Mouse (Mus musculus): ENCODE measurements around the gene Kbtbd8. TPM values are rescaled to one million over a fixed set of nuclear protein-coding genes. Genes with fewer than 3 reads are reported as not detected.

The Kbtbd8 gene
- 1.8 and 2.3 TPM in 2 replicates for polyA plus RNA-seq (2016; fragmentation: Nextera tagmentation; extraction: Ambion mirVana)

DNA sequence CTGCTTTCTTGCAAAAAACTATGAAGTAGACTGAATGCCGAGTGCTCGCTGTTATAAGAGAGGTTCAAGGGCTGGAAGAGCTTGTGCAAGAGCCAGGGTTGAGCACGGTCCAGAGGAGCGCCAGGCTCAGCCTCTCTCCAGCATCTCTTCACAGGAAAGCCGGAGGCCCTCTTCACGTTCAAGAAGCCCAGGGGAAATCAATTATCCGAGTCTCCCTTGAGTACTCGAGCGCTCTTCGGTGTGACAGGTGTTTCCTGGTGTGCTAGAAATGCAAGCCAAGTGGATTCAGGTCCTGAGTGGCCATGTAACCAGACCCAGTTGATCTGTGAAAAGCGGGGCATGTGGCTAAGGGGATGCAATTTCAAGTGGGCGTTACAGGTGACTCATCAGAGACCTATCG lies at the start of gene Kbtbd8:
Kbtbd8 (plus strand) TSS at position 295 of the 400 bp plus-strand sequence.
- no peaks in the 10 kb centered on the region for H3K36me3 ChIP-seq
- peak within 1 kb of the TSS; percentile 73 for H3K9ac ChIP-seq
- WGBS: 20% methylated on average over 13 of the region's 13 CpGs
- no peak for ATAC-seq (ENCODE audit: insufficient number of reproducible peaks, low FRiP score)
- H3K4me1 ChIP-seq (replicated peaks): peaks cover 11% of the 10 kb centered on the region
- 0 out of 2 replicates have a peak, but pooled peaks cover 3% of the 10 kb centered on the region for H3K27me3 ChIP-seq (replicated peaks)
- H3K9me3 ChIP-seq (replicated peaks): no peaks in the 10 kb centered on the region
- H3K27ac ChIP-seq (ENCODE audit: poor library complexity, severe bottlenecking): peak within 1 kb of the TSS; percentile 46
- H3K4me3 ChIP-seq: peak within 1 kb of the TSS; percentile 78
- H3K4me2 ChIP-seq: peak within 1 kb of the TSS; percentile 73

DNA sequence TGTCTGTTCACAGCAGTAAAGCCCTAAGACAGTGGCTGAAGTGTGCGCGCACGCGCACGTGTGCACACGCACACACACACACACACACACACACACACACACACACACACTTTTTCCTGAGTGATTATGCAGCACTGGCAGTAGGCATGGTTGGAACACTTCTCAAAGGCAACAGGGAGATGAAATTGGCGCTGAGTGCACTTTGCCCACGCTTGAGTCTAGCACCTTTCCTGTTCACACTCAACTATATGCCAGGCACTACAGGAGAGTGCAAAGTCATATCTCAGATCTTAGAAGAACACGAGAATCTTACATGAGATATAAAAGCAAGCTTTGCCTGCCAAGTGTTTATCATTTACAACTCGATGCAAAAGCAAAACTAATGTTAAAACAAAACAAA lies 47.3 kb upstream of the Kbtbd8 start:
- no peaks in the 10 kb centered on the region for H3K36me3 ChIP-seq
- no peak overlapping the region for H3K9ac ChIP-seq
- no peak overlapping the region for H3K27ac ChIP-seq (ENCODE audit: poor library complexity, severe bottlenecking)
- 81% methylated on average over 10 of the region's 10 CpGs for WGBS
- ATAC-seq (ENCODE audit: insufficient number of reproducible peaks, low FRiP score): no peak
- no peaks in the 10 kb centered on the region for H3K27me3 ChIP-seq (replicated peaks)
- no peaks in the 10 kb centered on the region for H3K4me1 ChIP-seq (replicated peaks)
- no peak overlapping the region for H3K4me3 ChIP-seq
- no peak overlapping the region for H3K4me2 ChIP-seq
- 0 out of 2 replicates have a peak, but pooled peaks cover 4% of the 10 kb centered on the region for H3K9me3 ChIP-seq (replicated peaks)

DNA sequence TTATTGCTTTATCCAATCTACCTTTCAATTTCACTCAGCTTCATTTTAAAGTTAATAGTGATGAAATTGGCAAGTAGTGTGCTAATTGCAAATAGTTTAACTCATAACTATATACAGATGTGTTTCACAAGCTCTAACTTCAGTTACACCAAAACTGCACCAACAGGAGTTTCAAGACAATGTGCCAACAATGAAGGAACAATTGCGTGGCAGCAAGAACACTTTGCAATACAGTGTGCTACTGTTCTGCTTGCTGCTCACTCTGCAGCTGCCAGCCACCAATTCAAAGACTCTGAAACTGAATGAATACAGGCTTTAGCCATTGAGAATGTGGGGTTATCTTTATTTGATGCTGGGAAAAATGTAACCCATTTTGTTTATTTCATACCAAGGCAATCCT lies 31.8 kb upstream of the Kbtbd8 start:
- no peak overlapping the region for H3K4me3 ChIP-seq
- no peaks in the 10 kb centered on the region for H3K9me3 ChIP-seq (replicated peaks)
- no peak overlapping the region for H3K9ac ChIP-seq
- no peak overlapping the region for H3K4me2 ChIP-seq
- H3K36me3 ChIP-seq: no peaks in the 10 kb centered on the region
- no peaks in the 10 kb centered on the region for H3K27me3 ChIP-seq (replicated peaks)
- 79% methylated on average over 1 of the region's 1 CpGs for WGBS
- no peaks in the 10 kb centered on the region for H3K4me1 ChIP-seq (replicated peaks)
- H3K27ac ChIP-seq (ENCODE audit: poor library complexity, severe bottlenecking): no peak overlapping the region
- no peak for ATAC-seq (ENCODE audit: insufficient number of reproducible peaks, low FRiP score)

DNA sequence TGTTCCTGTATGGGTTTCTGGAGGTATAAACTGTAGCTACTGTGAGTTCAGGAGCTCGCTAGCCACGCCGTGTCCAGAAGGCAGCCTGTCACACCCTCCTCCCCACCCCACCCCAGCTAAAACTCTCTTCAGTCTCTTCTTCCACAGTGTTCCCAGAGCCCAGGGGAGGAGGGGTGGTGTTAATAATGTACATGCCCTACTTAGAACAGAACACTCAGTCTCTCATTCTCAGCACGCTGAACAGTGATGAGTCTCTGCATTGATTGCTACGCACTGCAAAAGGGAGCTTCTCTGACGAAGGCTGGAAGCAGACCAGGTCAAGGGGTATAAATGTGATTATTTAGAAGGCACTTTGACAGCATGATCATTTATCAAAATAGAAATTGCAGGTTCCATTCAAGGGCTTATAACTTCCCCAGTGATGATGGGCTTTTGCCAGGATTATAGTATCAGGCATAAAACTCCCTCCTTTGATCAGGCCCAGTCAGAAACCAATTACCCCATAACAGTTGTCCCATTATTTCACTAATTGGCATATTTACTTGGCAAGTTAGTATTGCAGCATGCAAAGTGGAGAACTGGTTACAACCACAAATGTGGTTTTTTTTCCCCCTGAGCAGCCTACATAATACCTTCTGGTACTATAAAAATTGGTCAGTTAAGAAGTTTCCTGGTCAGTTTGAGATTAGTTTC lies 29.7 kb upstream of the Kbtbd8 start:
- no peak for ATAC-seq (ENCODE audit: insufficient number of reproducible peaks, low FRiP score)
- WGBS: 84% methylated on average over 6 of the region's 6 CpGs
- Histone ChIP-seq H3K4me1 (replicated peaks) (no peaks in the 10 kb centered on the region), H3K9ac (no peak overlapping the region), H3K27ac (ENCODE audit: poor library complexity, severe bottlenecking) (no peak overlapping the region), H3K36me3 (no peaks in the 10 kb centered on the region), H3K4me2 (no peak overlapping the region), H3K9me3 (replicated peaks) (no peaks in the 10 kb centered on the region), H3K27me3 (replicated peaks) (no peaks in the 10 kb centered on the region), H3K4me3 (no peak overlapping the region)

DNA sequence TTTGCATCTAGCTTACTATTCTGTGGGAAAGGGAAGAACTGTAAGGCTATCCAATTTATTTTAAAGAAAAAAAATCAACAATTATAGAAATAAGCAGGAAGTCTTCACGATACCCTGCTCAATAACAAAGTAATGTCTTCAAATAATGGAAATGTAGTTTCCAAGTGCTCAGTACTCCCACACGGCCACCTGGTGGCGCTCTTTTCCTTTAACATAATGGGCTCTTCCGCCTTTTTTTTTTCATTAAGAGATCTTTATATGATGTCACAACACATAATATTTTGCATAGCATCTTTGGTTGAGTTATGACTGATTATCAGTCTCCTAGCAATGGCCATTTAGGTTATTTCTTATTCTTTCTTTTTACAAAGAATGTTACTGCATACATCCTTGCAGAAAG lies 29.0 kb upstream of the Kbtbd8 start:
- Histone ChIP-seq H3K36me3 (no peaks in the 10 kb centered on the region), H3K27me3 (replicated peaks) (no peaks in the 10 kb centered on the region), H3K27ac (ENCODE audit: poor library complexity, severe bottlenecking) (no peak overlapping the region), H3K9ac (no peak overlapping the region), H3K4me2 (no peak overlapping the region), H3K4me3 (no peak overlapping the region), H3K9me3 (replicated peaks) (no peaks in the 10 kb centered on the region), H3K4me1 (replicated peaks) (no peaks in the 10 kb centered on the region)
- 43% methylated on average over 4 of the region's 4 CpGs for WGBS
- no peak for ATAC-seq (ENCODE audit: insufficient number of reproducible peaks, low FRiP score)

DNA sequence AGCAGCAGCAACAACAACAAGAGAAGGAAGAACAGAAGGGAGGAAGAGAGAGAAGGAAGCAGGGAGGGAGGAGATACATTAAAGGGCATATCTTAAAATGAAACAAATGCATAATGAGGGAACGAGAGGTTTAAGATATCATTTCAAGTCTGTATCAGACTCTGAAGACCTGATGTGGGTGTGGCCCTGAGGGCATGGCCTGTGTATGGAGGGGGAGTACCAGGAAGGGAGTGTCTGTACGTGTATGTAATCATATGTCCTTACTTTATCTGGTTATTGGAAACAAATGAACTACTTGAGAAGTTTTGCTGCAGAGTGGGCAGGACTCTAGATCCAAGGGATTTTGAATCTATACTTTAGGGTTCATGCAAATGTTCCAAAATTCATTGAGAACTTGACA lies 22.3 kb upstream of the Kbtbd8 start:
- ATAC-seq (ENCODE audit: insufficient number of reproducible peaks, low FRiP score): no peak
- no peaks in the 10 kb centered on the region for H3K36me3 ChIP-seq
- H3K9ac ChIP-seq: no peak overlapping the region
- H3K27me3 ChIP-seq (replicated peaks): no peaks in the 10 kb centered on the region
- no peaks in the 10 kb centered on the region for H3K9me3 ChIP-seq (replicated peaks)
- 49% methylated on average over 2 of the region's 2 CpGs for WGBS
- no peak overlapping the region for H3K4me2 ChIP-seq
- no peaks in the 10 kb centered on the region for H3K4me1 ChIP-seq (replicated peaks)
- no peak overlapping the region for H3K27ac ChIP-seq (ENCODE audit: poor library complexity, severe bottlenecking)
- no peak overlapping the region for H3K4me3 ChIP-seq

DNA sequence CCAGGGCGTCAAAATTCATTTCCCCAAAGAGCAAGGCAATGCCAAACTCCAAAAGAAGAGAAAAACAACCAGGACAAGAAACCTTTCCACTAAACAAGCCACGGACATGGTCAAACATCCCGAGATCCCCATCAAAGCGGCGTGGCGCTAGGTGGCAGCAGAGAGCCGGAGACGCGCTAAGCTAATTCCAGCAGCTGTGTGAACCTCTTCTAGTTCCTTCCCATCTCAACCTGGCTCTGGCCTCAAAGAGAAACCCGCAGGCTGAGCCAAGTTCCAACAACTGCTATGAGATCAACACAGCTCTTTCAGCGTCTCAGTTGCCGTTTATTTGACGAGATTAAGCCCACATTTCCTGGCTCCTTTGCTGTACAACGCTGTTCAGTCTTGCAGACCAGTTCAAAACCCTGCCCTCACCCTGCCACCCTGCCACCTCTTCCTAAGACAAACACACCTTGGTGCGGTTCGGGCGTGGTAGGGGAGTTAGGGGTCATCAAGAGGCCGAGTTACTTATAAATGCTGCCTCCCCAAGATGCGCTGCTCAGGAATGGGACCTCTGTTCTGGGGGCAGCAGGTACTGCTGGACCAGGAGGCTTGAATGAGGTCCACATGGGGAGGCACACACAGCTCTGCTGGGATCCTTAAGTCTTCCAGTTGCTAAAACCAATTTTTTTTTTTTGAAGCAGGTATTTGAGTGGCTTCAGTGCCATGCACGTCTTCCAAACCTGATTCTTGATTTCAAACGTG lies 18.5 kb upstream of the Kbtbd8 start:
- H3K4me3 ChIP-seq: no peak overlapping the region
- no peak for ATAC-seq (ENCODE audit: insufficient number of reproducible peaks, low FRiP score)
- no peak overlapping the region for H3K9ac ChIP-seq
- no peaks in the 10 kb centered on the region for H3K4me1 ChIP-seq (replicated peaks)
- no peak overlapping the region for H3K27ac ChIP-seq (ENCODE audit: poor library complexity, severe bottlenecking)
- WGBS: 25% methylated on average over 21 of the region's 21 CpGs
- no peaks in the 10 kb centered on the region for H3K9me3 ChIP-seq (replicated peaks)
- H3K27me3 ChIP-seq (replicated peaks): no peaks in the 10 kb centered on the region
- no peaks in the 10 kb centered on the region for H3K36me3 ChIP-seq
- no peak overlapping the region for H3K4me2 ChIP-seq

DNA sequence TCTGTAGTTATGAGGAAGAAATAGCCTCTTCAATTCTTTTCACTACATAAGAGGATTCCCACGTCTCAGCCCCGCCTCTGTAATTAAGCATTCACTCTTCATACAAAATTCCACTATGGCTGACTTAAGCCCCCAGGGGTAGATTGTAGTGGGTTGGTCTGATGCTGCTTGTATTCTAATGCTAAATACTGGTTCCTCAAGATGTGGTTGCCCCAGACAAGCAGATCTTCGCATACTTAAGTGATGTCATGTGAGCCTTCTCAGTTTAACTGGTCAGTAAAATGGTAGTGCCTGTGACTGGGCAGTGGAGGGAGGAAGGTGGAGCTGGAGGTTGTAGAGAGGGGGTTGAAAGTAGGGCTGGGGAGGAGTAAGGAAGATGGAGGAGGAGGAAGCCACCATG lies 13.3 kb upstream of the Kbtbd8 start:
- WGBS: 61% methylated on average over 3 of the region's 3 CpGs
- Histone ChIP-seq H3K27ac (ENCODE audit: poor library complexity, severe bottlenecking) (no peak overlapping the region), H3K4me1 (replicated peaks) (no peaks in the 10 kb centered on the region), H3K4me3 (no peak overlapping the region), H3K27me3 (replicated peaks) (no peaks in the 10 kb centered on the region), H3K4me2 (no peak overlapping the region), H3K36me3 (no peaks in the 10 kb centered on the region), H3K9me3 (replicated peaks) (no peaks in the 10 kb centered on the region), H3K9ac (no peak overlapping the region)
- no peak for ATAC-seq (ENCODE audit: insufficient number of reproducible peaks, low FRiP score)

DNA sequence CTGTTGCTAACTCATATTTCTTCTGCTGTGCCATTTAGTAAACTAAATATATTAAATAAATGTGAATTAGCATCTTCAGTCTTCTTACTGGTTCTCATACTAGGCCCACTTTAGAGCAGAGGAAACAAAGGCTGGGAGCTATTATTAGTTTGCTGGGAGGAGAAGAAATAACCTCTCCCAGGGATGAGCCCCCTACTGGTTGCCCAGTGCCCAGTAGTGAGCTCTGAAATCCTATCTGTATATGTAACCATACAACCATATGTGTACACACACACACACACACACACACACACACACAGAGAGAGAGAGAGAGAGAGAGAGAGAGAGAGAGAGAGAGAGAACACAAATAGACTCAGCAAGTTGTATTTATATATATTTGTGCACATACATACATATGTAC lies 8.6 kb upstream of the Kbtbd8 start:
- H3K9ac ChIP-seq: no peak overlapping the region
- no peak overlapping the region for H3K27ac ChIP-seq (ENCODE audit: poor library complexity, severe bottlenecking)
- H3K4me2 ChIP-seq: no peak overlapping the region
- no peaks in the 10 kb centered on the region for H3K36me3 ChIP-seq
- no peak for ATAC-seq (ENCODE audit: insufficient number of reproducible peaks, low FRiP score)
- H3K4me1 ChIP-seq (replicated peaks): no peaks in the 10 kb centered on the region
- no peak overlapping the region for H3K4me3 ChIP-seq
- H3K9me3 ChIP-seq (replicated peaks): no peaks in the 10 kb centered on the region
- H3K27me3 ChIP-seq (replicated peaks): no peaks in the 10 kb centered on the region

DNA sequence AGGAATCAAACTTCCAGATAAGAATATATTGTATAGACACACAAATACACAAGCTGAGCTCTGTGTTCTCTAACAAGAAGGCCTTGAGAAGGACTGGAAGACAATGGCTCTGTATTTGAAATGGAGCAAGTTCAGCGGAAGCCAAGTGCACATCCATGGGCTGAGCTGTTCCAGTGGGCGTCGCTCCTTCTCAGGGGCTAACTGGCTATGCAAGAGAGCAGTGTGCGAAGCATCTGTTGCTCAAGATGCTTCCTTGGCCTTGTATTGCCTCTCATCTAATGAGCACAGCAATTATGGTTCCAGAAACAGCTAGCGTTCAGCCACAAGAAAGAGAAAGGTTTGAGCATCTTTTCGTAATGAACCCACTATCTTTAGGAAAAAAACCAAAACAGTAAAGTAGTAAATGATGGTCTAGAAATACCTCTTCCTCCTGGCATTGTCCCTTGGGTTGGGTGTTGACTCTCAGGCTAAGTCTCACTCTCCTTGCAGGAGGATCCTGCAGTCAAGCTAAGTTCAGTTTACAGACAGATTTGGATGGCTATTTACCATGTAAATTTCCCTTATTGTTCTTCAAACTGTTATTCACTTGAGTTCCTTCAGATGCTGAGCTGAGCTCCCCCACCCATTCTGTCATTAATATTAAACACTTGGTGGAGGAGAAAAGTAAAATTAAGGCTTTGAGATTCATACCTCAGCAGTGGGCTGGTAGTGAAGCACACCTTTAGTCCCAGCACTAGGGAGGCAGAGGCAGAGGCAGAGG lies 7.2 kb upstream of the Kbtbd8 start:
- no peaks in the 10 kb centered on the region for H3K4me1 ChIP-seq (replicated peaks)
- WGBS: 84% methylated on average over 6 of the region's 6 CpGs
- H3K27me3 ChIP-seq (replicated peaks): no peaks in the 10 kb centered on the region
- no peaks in the 10 kb centered on the region for H3K9me3 ChIP-seq (replicated peaks)
- no peak overlapping the region for H3K4me3 ChIP-seq
- no peak overlapping the region for H3K9ac ChIP-seq
- no peak overlapping the region for H3K27ac ChIP-seq (ENCODE audit: poor library complexity, severe bottlenecking)
- H3K36me3 ChIP-seq: no peaks in the 10 kb centered on the region
- no peak for ATAC-seq (ENCODE audit: insufficient number of reproducible peaks, low FRiP score)
- H3K4me2 ChIP-seq: no peak overlapping the region

DNA sequence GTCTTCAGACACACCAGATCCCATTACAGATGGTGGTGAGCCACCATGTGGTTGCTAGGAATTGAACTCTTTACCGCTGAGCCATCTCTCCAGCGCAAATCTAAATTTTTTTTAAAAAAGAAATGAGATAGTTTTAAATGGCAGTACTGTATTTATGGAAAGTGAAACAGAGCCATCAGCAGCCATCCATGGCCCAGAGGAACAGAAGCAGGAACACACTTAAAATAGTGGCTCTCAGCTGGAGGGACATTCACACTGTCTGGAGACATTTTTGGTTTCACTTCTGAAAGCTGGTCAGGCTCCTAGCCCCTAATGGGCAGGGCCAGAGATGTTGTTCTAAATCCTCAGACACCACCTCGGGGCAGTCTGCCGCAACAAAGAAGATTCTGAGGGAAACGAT lies 5.0 kb upstream of the Kbtbd8 start:
- no peaks in the 10 kb centered on the region for H3K36me3 ChIP-seq
- H3K4me1 ChIP-seq (replicated peaks): peaks cover 2% of the 10 kb centered on the region
- H3K9me3 ChIP-seq (replicated peaks): no peaks in the 10 kb centered on the region
- H3K27me3 ChIP-seq (replicated peaks): no peaks in the 10 kb centered on the region
- H3K27ac ChIP-seq (ENCODE audit: poor library complexity, severe bottlenecking): no peak overlapping the region
- no peak overlapping the region for H3K9ac ChIP-seq
- no peak for ATAC-seq (ENCODE audit: insufficient number of reproducible peaks, low FRiP score)
- no peak overlapping the region for H3K4me3 ChIP-seq
- H3K4me2 ChIP-seq: no peak overlapping the region
- 71% methylated on average over 5 of the region's 5 CpGs for WGBS

Measured in heart, embryonic 12.5 days (tissue).